Mouse (Mus musculus) spleen, postnatal 4 days (tissue): ENCODE measurements around the gene Defb48.

Experiments
- DNase-seq, 2 experiments: peaks; one replicate each; pipeline ENCODE4 v3.0.0; 2022; ENCODE audit warnings: low spot score in 2 of 2

Gene Defb48

GRCm38 (mm10) chr14:62984410-62984809, at the start of gene Defb48:
Defb48 (minus strand) TSS chr14:62984510.
- DNase-seq: no peak

GRCm38 (mm10) chr14:63020524-63021156, 36.3 kb upstream of the Defb48 start:
- DNase-seq: no peak

GRCm38 (mm10) chr14:63014667-63015066, 30.4 kb upstream of the Defb48 start:
- no peak for DNase-seq

- no peak for DNase-seq
These were observed 28.8 kb upstream of the Defb48 start for GRCm38 (mm10) chr14:63013082-63013481.

GRCm38 (mm10) chr14:63011471-63011870, 27.2 kb upstream of the Defb48 start, which contains the start of gene Defb43:
Defb43 (plus strand) TSS chr14:63011771.
- DNase-seq: no peak

- no peak for DNase-seq
These were observed 18.3 kb upstream of the Defb48 start for GRCm38 (mm10) chr14:63002588-63002987.

GRCm38 (mm10) chr14:62998977-62999376, 14.7 kb upstream of the Defb48 start:
- no peak for DNase-seq

GRCm38 (mm10) chr14:62997777-62998176, 13.5 kb upstream of the Defb48 start, which contains the start of gene Defb47:
Defb47 (plus strand) TSS chr14:62998077.
- no peak for DNase-seq

- no peak for DNase-seq
These were observed 7.7 kb upstream of the Defb48 start for GRCm38 (mm10) chr14:62991849-62992510.

GRCm38 (mm10) chr14:62991271-62991670, 7.0 kb upstream of the Defb48 start:
- DNase-seq: no peak

- DNase-seq: no peak
These were observed 4.5 kb downstream of the Defb48 start for GRCm38 (mm10) chr14:62979815-62980214.

- DNase-seq: peak; percentile 46 to 77
These were observed 9.3 kb downstream of the Defb48 start for GRCm38 (mm10) chr14:62975046-62975445.

- DNase-seq: no peak
These were observed 18.3 kb downstream of the Defb48 start for GRCm38 (mm10) chr14:62965811-62966520.

- DNase-seq: peak in 1 of 2 experiments; percentile 24
These were observed 19.0 kb downstream of the Defb48 start for GRCm38 (mm10) chr14:62965342-62965741.

- peak in 1 of 2 experiments; percentile 25 for DNase-seq
These were observed 20.7 kb downstream of the Defb48 start for GRCm38 (mm10) chr14:62963632-62964031.

- DNase-seq: no peak
These were observed 28.2 kb downstream of the Defb48 start for GRCm38 (mm10) chr14:62956091-62956490.

- no peak for DNase-seq
These were observed 37.5 kb downstream of the Defb48 start for GRCm38 (mm10) chr14:62946794-62947193.

GRCm38 (mm10) chr14:62940383-62941074, 43.8 kb downstream of the Defb48 start:
- DNase-seq: peak in 1 of 2 experiments; percentile 36

GRCm38 (mm10) chr14:62939435-62939834, 44.9 kb downstream of the Defb48 start:
- no peak for DNase-seq

GRCm38 (mm10) chr14:62937675-62938074, 46.6 kb downstream of the Defb48 start:
- no peak for DNase-seq

GRCm38 (mm10) chr14:62936631-62937380, 47.5 kb downstream of the Defb48 start:
- no peak for DNase-seq
